Mouse (Mus musculus) embryonic facial prominence, embryonic 10.5 days (tissue): Measurements from ENCODE around the gene Macrod2. TPM values are rescaled to one million over a fixed set of nuclear protein-coding genes. Genes with fewer than 3 reads are reported as not detected.
"Not testable (repeated sequence)": the region's sequence is repeated elsewhere in the genome, so short reads cannot be mapped to it uniquely, and the experiment has no call there.

Source experiments
- DNase-seq: peaks from one replicate; pipeline ENCODE4 v3.0.0-alpha.2; 2017; ENCODE audit warnings: low spot score
- H3K27ac ChIP-seq: fragments of 300-500 bp; sonication (generic); replicated peaks from 2 replicates; pipeline ENCODE4 v1.5.1; 2016; ENCODE audit warnings: mild to moderate bottlenecking
- H3K27me3 ChIP-seq: fragments of 300-500 bp; sonication (generic); replicated peaks from 2 replicates; pipeline ENCODE4 v1.6.1; 2016; ENCODE audit warnings: low read depth, mild to moderate bottlenecking; ENCODE audit not compliant: poor library complexity, severe bottlenecking
- H3K36me3 ChIP-seq: fragments of 300-500 bp; sonication (generic); replicated peaks from 2 replicates; pipeline ENCODE4 v1.6.1; 2016; ENCODE audit warnings: mild to moderate bottlenecking, moderate library complexity
- H3K4me1 ChIP-seq: fragments of 300-500 bp; sonication (generic); 2 replicates; pipeline ENCODE4 v1.6.1; 2016
- H3K4me3 ChIP-seq: fragments of 300-500 bp; sonication (generic); 2 replicates; pipeline ENCODE4 v1.5.1; 2016; ENCODE audit warnings: mild to moderate bottlenecking, moderate library complexity
- H3K9me3 ChIP-seq: fragments of 300-500 bp; sonication (generic); 2 replicates; pipeline ENCODE4 v1.6.1; 2016; ENCODE audit warnings: mild to moderate bottlenecking
- WGBS: fragments of 180-500 bp; shearing (Covaris S2); methylation state at CpG from one replicate; pipeline ENCODE4 v1.1.7; 2016; 5-methylcytosine and 5-hydroxymethylcytosine counted together
- polyA plus RNA-seq: library from polyadenylated mRNA; unstranded; fragments of >200 nt; fragmentation: Nextera tagmentation; extraction: Ambion mirVana; gene quantifications from 2 replicates; pipeline ENCODE4 v1.2.1, GENCODE M21; 2016

Gene Macrod2
- polyA plus RNA-seq, 1 experiment from 2014 or later, result 25.8 TPM

DNA sequence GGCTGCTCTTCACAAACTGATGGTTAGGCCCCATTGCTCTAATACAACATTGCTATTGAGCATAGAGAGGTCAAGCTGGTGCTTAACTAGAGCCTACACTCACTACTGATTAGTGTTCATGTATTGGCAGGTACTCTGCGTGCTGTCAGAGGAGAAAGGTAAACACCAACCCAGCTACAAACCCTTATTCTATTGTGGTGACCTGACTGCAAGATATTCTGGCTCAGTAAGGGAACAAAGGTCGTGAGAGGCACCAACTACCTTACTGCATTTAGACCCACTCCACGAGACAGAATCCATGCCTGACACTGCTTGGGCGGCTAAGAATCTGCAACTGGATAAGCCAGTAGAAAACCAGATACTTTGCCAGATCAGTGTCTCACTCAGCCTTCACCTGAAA is 320.7 kb downstream of the Macrod2 start:
- H3K4me3 ChIP-seq, result no peak overlapping the region
- no peak for DNase-seq
- no peaks in the 10 kb centered on the region for H3K27me3 ChIP-seq
- 85% methylated on average over 4 of the region's 4 CpGs for WGBS
- no peaks in the 10 kb centered on the region for H3K36me3 ChIP-seq
- H3K27ac ChIP-seq, result no peak overlapping the region
- H3K9me3 ChIP-seq, result no peaks in the 10 kb centered on the region
- H3K4me1 ChIP-seq, result no peaks in the 10 kb centered on the region

GRCm38 (mm10) chr2:140717407-140717806 is 322.3 kb downstream of the Macrod2 start:
- DNase-seq, result no peak
- WGBS, result 84% methylated on average over 9 of the region's 9 CpGs
- Histone ChIP-seq H3K27ac (no peak overlapping the region), H3K9me3 (no peaks in the 10 kb centered on the region), H3K4me3 (no peak overlapping the region), H3K36me3 (no peaks in the 10 kb centered on the region), H3K27me3 (no peaks in the 10 kb centered on the region), H3K4me1 (no peaks in the 10 kb centered on the region)

DNA sequence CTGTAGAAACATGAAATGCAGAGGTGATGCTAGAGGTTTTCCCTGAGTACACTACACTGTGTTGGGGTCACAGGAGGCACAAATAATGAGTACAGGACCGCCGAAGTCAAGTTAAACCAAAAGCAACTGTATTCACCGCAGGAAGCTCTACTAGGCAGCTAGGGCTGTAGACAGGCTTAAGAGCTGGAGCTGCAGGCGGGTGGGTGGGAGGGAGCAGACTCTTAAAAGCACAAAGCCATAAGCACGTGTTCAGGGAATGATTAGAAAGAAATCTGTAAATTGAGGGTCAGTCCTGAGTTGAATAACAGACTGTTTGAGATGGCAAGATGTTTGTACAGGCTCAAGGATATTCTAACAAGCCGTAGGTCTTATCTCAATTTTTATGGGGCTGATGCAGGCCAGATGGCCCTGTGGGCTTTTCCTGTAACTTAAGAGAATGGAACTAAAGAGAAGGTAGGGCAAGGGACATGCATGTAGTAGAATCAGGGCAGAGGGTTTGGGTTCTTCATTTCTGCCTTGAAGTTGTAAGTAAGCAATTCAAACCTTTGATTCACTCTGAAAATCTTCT is 337.6 kb downstream of the Macrod2 start:
- H3K27ac ChIP-seq, result 0 out of 2 replicates have a peak overlapping the region, but pooled peaks have one; percentile 57
- DNase-seq, result peak; percentile 15
- H3K27me3 ChIP-seq, result no peaks in the 10 kb centered on the region
- H3K9me3 ChIP-seq, result no peaks in the 10 kb centered on the region
- no peaks in the 10 kb centered on the region for H3K36me3 ChIP-seq
- no peak overlapping the region for H3K4me3 ChIP-seq
- WGBS, result 44% methylated on average over 6 of the region's 6 CpGs
- peaks cover 6% of the 10 kb centered on the region; the same call in 1 of the 2 replicates for H3K4me1 ChIP-seq

DNA sequence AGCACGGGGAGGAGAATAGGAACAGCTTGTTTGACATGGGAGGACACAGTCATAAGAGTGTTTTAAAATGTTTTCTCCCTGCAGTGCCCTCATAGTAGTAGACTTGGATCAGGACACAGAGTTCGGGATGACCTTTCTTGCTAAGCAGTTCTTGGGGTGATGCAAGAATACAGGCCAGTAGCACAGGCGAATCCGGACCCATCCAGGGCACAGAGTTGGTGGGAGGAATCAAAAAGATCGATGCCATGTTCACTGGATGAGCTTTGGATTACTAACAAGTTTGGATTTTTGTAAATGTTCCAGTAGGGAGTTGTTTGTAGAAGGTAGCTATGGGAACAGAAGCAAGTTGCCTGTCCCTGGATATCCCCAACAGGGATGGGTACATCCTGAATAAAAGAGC is 345.4 kb downstream of the Macrod2 start:
- no peaks in the 10 kb centered on the region for H3K4me1 ChIP-seq
- no peaks in the 10 kb centered on the region for H3K27me3 ChIP-seq
- H3K4me3 ChIP-seq, result no peak overlapping the region
- H3K27ac ChIP-seq, result no peak overlapping the region
- H3K36me3 ChIP-seq, result no peaks in the 10 kb centered on the region
- no peak for DNase-seq
- WGBS, result 88% methylated on average over 5 of the region's 5 CpGs
- H3K9me3 ChIP-seq, result no peaks in the 10 kb centered on the region

DNA sequence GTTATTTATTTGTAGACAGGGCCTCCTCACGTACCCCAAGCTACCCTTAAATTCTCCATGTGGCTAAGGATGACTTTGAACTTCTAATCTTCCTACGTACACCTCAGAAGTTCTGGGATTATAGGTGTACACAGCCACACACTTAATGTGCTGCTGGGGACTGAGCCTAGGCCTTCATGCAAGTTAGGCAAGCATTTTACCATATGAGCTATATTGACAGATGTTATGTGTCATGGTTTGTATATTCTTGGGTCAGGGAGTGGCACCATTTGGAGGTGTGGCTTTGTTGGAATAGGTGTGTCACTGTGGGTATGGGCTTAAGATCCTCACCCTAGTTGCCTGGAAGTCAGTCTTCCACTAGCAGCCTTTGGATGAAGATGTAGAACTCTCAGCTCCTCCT is 347.8 kb downstream of the Macrod2 start:
- not testable (repeated sequence) for H3K4me3 ChIP-seq, H3K27ac ChIP-seq, H3K36me3 ChIP-seq, DNase-seq, H3K4me1 ChIP-seq, H3K9me3 ChIP-seq, H3K27me3 ChIP-seq
- 84% methylated on average over 2 of the region's 2 CpGs for WGBS

GRCm38 (mm10) chr2:140758881-140759280 is 363.8 kb downstream of the Macrod2 start:
- Histone ChIP-seq H3K4me3 (no peak overlapping the region), H3K36me3 (no peaks in the 10 kb centered on the region), H3K27ac (no peak overlapping the region), H3K27me3 (no peaks in the 10 kb centered on the region), H3K9me3 (no peaks in the 10 kb centered on the region), H3K4me1 (peaks cover 7% of the 10 kb centered on the region)
- no peak for DNase-seq
- 90% methylated on average over 2 of the region's 2 CpGs for WGBS

DNA sequence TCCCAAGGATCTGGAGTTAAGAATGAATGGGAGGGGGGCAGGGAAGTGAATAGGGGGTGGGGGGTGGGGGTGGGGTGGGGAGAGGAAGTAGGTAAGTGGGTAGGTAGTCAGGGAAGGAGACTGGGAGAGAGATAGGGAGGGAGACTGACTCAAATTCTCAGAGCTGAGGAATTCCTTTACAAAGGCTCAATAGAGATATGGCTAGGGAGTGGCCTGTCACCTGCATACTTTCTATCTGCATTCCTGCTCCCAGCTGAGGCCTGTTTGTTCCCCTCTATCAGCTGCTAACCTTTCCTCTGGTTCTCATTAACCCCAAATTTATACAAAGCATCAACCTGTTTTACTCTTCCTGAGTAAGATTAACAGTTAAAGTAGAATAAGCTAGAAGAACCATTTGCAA is 364.6 kb downstream of the Macrod2 start:
- Histone ChIP-seq H3K9me3 (no peaks in the 10 kb centered on the region), H3K36me3 (no peaks in the 10 kb centered on the region), H3K4me1 (peaks cover 7% of the 10 kb centered on the region), H3K4me3 (no peak overlapping the region), H3K27ac (no peak overlapping the region), H3K27me3 (no peaks in the 10 kb centered on the region)
- DNase-seq, result no peak

DNA sequence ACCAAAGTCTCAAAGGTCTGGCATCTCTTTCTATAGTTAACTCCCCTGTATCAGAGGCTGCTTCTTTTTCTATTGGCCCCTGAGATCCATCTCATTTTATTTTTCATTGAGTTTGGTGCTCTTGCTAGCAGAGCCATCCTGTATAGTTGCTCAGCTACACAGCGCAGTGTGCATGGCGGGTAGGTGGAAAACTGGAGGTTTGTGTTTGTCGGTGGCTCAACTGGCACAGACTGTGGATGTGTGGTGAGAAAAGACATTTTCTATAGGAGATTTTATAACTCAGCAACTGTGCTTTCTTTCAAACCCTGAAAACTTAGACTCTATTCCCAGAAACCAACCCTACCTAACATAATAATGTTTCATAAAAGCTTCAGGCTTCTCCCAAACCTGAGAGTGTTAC is 365.0 kb downstream of the Macrod2 start:
- peaks cover 7% of the 10 kb centered on the region for H3K4me1 ChIP-seq
- no peaks in the 10 kb centered on the region for H3K27me3 ChIP-seq
- no peak for DNase-seq
- no peaks in the 10 kb centered on the region for H3K9me3 ChIP-seq
- H3K4me3 ChIP-seq, result no peak overlapping the region
- H3K27ac ChIP-seq, result no peak overlapping the region
- H3K36me3 ChIP-seq, result no peaks in the 10 kb centered on the region
- WGBS, result 94% methylated on average over 3 of the region's 3 CpGs

DNA sequence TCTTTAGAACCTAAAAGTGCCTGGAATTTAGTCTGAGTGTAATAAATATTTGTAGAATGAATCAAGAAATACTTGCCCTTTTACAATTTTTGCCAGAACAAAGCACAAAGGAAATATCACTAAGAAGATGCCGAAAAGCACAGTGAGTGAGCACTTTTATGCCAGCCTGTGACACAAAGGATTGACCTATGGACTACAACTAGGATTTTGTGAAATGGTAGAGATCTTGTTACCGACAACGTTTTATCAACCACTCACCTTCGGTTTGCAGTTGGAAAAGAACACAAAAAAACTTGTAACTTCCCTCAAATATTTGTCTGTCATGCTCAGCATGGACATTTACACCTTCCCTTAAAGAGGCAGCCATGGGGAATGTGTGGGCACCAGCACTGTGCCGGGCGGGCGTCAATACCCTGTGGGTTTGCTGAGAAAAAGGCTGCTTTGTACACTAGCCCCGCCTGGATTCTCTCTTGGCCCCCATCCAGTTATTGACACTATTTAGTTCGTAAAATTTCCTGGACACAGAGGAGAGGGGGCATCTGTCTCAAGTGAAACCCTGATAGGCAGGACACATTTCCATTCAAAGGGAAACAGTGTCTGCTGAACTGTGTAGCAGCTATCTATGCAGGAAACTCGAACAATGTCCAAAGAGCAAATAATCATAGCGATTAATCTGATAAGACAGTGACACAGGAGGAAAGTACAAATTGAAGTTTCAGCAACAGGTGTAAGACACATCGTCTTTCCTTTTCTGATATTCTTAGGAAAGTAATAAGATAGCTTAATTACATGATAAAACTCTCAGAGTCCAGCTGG is 368.2 kb downstream of the Macrod2 start:
- peaks cover 7% of the 10 kb centered on the region for H3K4me1 ChIP-seq
- H3K27ac ChIP-seq, result no peak overlapping the region
- DNase-seq, result no peak
- H3K27me3 ChIP-seq, result no peaks in the 10 kb centered on the region
- H3K4me3 ChIP-seq, result no peak overlapping the region
- 77% methylated on average over 12 of the region's 12 CpGs for WGBS
- H3K9me3 ChIP-seq, result no peaks in the 10 kb centered on the region
- H3K36me3 ChIP-seq, result no peaks in the 10 kb centered on the region

DNA sequence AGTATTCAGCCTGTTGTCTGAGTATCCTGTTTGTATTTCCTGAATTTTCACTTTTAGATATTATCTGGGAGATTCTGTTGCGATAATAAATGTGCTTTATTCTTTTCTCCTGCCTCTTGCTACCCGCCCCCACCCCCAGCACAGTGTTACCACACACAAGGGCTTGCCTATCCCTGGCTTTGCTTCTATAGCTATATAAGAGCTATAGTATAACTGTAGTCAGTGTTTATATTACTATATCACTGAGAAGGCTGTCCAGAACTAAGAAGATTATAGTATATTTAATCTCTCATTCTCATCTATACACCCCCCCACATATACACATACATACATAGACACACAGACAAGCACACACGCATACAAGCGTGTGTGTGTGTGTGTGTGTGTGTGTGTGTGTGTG is 374.4 kb downstream of the Macrod2 start:
- WGBS, result 91% methylated on average over 4 of the region's 4 CpGs
- Histone ChIP-seq H3K9me3 (no peaks in the 10 kb centered on the region), H3K4me1 (peaks cover 12% of the 10 kb centered on the region), H3K27ac (no peak overlapping the region), H3K4me3 (no peak overlapping the region), H3K27me3 (no peaks in the 10 kb centered on the region), H3K36me3 (no peaks in the 10 kb centered on the region)
- DNase-seq, result no peak

DNA sequence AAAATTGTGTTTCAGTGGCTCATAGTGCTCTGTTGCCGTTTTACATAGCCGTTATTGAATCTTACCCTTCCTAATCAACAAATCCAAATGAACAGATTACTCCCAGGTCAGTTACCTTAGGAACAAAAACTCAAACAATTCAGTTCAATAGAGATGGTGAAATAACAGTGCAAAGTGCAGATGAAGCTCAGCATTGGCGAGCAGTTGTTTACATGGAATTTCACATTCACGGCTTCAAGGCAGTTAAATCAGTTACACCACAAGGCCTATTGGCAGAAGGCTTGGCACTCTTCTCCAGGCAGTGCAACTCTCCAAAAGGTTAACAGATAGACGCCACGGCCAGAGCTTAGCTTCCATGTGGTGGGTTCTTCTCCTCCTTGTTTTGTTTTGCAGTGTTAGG is 377.7 kb downstream of the Macrod2 start:
- Histone ChIP-seq H3K9me3 (no peaks in the 10 kb centered on the region), H3K36me3 (no peaks in the 10 kb centered on the region), H3K27me3 (no peaks in the 10 kb centered on the region), H3K4me3 (no peak overlapping the region), H3K27ac (no peak overlapping the region), H3K4me1 (peaks cover 15% of the 10 kb centered on the region)
- DNase-seq, result no peak
- 93% methylated on average over 6 of the region's 6 CpGs for WGBS

- DNase-seq, result no peak
- no peaks in the 10 kb centered on the region for H3K9me3 ChIP-seq
- H3K27ac ChIP-seq, result no peak overlapping the region
- WGBS, result 93% methylated on average over 11 of the region's 11 CpGs
- no peak overlapping the region for H3K4me3 ChIP-seq
- peaks cover 15% of the 10 kb centered on the region for H3K4me1 ChIP-seq
- no peaks in the 10 kb centered on the region for H3K27me3 ChIP-seq
- no peaks in the 10 kb centered on the region for H3K36me3 ChIP-seq
These were observed 378.3 kb downstream of the Macrod2 start for GRCm38 (mm10) chr2:140773456-140773855.

- H3K4me3 ChIP-seq, result no peak overlapping the region
- 84% methylated on average over 4 of the region's 4 CpGs for WGBS
- no peak for DNase-seq
- H3K4me1 ChIP-seq, result peaks cover 11% of the 10 kb centered on the region
- no peaks in the 10 kb centered on the region for H3K9me3 ChIP-seq
- no peaks in the 10 kb centered on the region for H3K36me3 ChIP-seq
- H3K27ac ChIP-seq, result no peak overlapping the region
- no peaks in the 10 kb centered on the region for H3K27me3 ChIP-seq
These were observed 379.8 kb downstream of the Macrod2 start for GRCm38 (mm10) chr2:140774808-140775370.
